Mouse (Mus musculus): ENCODE measurements around the gene Pnrc2. TPM values are rescaled to one million over a fixed set of nuclear protein-coding genes. Genes with fewer than 3 reads are reported as not detected.

The Pnrc2 gene
- polyA plus RNA-seq (2012; rRNA removed), result 32.1 and 37.5 TPM in 2 replicates

DNA sequence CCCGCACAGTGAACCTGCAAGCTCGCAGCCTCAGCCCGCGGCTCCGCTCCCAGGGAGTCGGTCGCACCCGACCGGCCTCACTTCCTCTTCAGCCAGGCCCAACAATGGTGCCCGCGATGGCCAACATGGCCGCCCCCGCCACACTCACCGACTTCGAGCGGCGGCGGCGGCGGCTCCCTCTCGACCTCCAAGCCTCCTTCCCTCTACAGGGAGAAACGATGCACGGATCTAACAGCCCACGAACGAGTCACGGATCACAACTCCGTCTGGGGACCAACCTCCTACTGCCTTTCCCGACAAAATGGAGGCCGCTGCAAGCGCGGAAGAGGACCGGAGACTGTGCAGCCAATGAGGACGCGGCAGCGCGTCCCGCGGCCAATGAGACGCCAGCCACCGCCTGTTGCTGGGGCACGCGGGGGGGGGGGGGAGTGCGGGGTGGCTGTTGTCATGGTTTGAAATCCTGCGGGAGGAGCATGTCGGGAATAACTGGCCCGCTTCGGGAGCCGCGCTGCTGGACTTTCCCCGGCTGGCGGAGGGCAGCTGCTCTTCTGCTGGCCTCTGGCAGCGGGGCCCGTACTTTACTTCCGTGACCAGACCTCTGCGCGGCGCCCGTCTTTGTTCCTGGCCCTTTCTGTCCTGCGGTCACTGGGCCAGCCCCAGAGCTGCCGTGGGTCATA is at the start of gene Pnrc2:
Pnrc2 (minus strand) TSS at position 325 of the 677 bp plus-strand sequence.
- no peak for DNase-seq (ENCODE audit: low read depth)

- no peak for DNase-seq (ENCODE audit: low read depth)
Measured at GRCm38 (mm10) chr4:135922190-135922589, 48.5 kb upstream of the Pnrc2 start.

GRCm38 (mm10) chr4:135921257-135922120 is 47.8 kb upstream of the Pnrc2 start:
- DNase-seq (ENCODE audit: low read depth), result no peak

GRCm38 (mm10) chr4:135920304-135921241 is 46.9 kb upstream of the Pnrc2 start, which contains the start of gene Fuca1:
Gene Fuca1, plus strand, starts transcription at chr4:135920735.
- DNase-seq (ENCODE audit: low read depth), result peak; percentile 56

GRCm38 (mm10) chr4:135919280-135919639 is 45.6 kb upstream of the Pnrc2 start:
- DNase-seq (ENCODE audit: low read depth), result no peak

DNA sequence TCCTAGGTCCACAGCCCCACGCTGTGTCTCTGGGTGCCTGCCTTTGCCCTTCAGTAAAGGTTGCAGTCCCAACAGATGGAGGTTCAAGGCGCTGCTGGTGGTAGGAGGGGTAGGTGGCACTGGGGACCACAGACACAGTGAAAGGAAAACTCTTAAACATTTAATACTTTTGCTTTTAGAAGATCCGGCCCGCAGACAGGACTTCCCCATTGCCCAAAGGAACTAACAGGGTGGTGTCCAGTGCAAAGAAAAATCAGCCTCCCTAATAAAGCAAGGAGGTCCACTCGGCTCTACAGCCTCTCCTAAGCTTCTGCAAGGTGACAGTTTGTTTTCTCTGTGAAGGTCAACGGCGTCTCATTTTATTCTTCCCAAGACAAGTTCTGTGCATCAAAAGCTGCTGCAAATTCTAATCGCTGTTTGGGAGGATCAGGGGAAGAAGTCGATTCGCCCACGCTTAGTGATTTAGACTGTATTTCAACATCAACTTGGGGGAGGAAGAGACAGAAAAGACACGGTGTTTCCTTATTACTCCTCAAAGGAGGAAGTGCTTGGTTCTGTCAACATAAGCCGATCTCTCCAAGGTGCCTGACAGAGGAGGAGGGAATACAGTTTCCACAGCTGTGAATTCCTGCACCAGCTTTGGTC is 45.1 kb upstream of the Pnrc2 start:
- peak; percentile 67 for DNase-seq (ENCODE audit: low read depth)

GRCm38 (mm10) chr4:135913433-135913832 is 39.8 kb upstream of the Pnrc2 start:
- DNase-seq (ENCODE audit: low read depth), result no peak

GRCm38 (mm10) chr4:135912835-135913234 is 39.2 kb upstream of the Pnrc2 start:
- no peak for DNase-seq (ENCODE audit: low read depth)

- no peak for DNase-seq (ENCODE audit: low read depth)
Measured at GRCm38 (mm10) chr4:135912164-135912563, 38.5 kb upstream of the Pnrc2 start.

DNA sequence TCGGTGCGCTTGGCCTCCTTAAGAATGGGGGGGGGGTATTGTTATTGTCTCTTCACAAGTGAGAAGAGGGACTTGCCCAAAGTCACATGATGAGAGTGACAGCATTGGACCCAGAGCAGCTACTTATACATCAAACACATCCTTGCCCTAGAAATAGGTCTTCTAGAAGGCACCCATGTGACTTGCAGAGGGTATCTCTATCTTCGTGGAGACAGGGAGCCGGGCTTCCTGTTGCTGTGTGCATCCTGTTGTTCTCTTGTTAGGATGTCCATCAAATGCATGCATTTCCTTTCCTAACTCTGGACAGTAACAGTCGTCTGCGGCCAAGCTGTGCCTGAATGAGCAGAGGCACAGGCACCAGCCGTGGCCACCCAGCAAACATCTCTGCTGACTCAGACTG is 37.9 kb upstream of the Pnrc2 start:
- DNase-seq (ENCODE audit: low read depth), result no peak

DNA sequence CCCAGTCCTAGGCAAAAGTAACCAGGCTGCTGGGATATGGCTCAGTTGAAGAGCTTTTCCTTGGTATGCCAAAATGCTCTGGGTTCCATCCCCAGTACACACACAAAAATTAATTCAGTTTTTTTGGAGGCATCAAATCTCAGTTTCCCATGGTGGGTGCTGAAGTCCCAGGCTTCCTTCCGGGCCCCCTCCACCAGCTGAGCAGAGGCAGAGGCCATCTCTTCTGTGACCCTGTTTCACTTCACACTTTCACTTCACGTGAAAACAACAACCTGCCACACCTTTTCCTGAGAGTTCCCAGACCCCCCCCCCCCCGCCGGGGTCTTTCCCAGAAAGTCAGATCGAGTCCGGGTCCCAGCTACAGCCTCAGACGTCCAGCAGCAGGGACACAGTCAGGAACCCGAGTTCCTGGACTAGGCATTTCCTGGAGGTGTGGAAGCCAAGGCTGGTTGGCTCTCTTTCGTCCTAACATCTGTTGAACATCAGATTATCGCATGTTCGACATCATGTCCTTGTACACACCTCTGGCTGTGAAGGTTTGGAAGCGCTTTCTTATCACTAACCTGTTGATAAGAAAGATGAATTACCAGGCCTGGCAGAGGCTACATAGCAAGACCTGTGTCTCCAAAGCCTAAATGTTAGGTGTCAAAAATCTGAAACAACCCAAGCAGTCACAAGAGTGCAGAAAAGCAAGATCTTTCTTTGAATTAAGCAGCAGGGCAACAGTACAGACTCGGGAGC is 35.8 kb upstream of the Pnrc2 start:
- no peak for DNase-seq (ENCODE audit: low read depth)

DNA sequence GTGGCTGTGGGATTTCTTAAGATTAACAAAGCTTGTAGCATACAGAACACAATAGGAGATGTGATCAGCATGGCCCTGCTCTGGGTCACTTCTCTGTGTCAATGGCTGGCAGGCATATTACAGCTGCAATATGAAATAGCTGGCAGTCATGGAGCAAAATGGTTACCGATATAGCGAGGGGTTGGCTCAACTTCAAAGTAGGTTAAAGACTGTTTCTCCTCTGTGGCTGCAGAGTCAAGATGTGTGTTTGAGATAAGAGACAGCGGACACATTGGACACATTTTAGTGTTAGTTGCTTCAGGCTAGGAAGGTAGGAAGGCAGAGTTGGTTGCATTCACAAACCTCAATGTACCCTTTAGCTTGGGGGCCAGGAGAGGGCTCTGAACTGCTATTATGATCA is 33.0 kb upstream of the Pnrc2 start:
- no peak for DNase-seq (ENCODE audit: low read depth)

DNA sequence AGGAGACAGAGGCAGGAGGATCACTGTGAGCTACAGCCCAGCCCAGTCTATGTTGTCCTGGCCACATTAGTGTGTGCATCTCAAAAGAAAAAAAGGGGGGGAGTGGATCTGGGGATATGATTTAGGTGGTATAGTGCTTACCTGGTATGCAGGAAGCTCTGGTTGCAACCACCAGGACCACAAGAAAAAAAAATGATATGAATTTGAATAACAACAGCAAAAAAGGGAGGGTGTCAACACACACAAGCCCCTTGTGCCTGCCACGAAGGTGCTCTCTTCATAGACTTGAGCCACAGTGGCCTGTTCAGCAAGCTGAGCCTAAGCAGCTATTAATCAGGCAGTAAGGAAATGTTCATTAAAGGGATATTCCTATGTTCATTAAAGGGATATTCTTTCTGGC is 31.2 kb upstream of the Pnrc2 start:
- no peak for DNase-seq (ENCODE audit: low read depth)

DNA sequence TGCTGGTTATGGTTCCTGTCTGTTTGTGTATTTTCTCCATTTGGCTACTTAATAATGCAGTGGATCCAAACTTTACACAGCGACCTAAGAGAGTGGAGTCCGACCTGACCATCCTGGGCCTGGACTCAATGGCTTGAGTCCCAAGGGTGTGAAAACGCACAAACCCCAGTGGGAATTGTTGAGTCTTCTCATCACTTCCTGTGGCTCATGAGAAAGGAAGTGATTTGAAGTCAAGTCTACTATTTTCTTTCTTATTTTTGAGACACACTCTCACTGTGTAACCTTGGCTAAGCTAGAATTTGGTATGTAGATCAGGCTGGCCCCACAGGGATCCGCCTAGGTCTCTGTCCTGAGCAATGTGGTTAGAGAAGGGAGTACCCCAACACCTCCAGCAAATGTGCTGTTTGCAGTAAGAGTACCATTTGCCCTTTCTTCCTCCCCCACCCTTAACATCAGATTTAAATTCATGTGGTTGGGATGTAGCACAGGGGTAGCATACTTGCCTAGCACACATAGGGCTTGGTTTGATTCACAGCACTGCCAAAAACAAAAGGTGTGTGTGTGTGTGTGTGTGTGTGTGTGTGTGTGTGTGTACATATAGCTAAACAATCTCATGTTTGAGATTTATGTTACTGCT is 29.1 kb upstream of the Pnrc2 start:
- DNase-seq (ENCODE audit: low read depth), result no peak

- DNase-seq (ENCODE audit: low read depth), result no peak
Measured at GRCm38 (mm10) chr4:135900008-135900407, 26.4 kb upstream of the Pnrc2 start.

DNA sequence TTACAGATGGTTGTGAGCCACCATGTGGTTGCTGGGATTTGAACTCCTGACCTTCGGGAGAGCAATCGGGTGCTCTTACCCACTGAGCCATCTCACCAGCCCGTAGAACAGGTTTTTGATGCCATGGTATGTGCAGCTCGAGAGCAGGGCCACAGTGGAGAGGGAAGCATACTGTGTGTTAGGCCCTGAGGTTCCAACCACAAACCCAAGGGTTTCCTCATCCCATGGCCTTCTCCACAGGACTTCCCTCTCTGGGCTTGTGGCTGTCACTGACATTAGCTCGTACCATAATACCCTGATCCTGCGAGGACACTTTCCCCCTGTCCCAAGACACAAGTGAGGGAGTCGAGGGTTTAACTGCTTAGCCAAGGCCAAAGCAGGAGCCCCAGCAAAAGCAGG is 25.4 kb upstream of the Pnrc2 start:
- DNase-seq (ENCODE audit: low read depth), result no peak

DNA sequence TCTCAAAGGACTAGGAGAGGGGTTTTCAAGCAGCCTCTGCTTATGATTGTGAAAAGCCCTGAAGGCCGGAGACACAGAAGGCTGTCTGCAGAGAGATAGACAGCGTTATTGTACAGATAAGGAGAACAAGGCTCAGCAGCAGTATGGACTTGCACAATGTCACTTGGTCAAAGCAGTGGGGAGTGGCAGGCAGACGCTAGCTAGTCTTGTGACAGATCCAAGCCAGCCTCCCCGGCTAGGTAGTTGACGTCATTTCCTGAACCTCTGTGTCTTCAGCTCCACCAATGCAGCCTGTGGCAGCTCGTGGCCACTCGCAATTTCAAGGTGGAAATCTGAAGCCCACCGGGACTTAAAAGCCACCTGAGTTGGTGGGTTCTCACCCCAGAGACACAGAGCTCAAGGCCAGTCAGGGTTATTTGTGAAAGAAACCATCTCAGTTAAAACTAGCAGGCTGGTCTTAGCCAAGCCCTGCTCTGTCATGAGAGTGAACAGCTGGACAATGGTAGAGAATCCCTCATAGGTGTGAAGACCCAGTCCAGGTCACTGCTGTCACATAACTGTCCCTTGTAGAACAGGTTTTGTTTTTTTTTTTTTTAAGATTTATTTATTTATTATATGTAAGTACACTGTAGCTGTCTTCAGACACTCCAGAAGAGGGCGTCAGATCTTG is 24.9 kb upstream of the Pnrc2 start:
- DNase-seq (ENCODE audit: low read depth), result no peak

- DNase-seq (ENCODE audit: low read depth), result no peak
Measured at GRCm38 (mm10) chr4:135896157-135896556, 22.5 kb upstream of the Pnrc2 start.

- no peak for DNase-seq (ENCODE audit: low read depth)
Measured at GRCm38 (mm10) chr4:135895071-135895571, 21.5 kb upstream of the Pnrc2 start, which contains the start of gene Cnr2. Gene Cnr2, plus strand, starts transcription at chr4:135895394.
